Mouse (Mus musculus) midbrain, embryonic 16.5 days (tissue): ENCODE data around the gene Atox1. TPM values are rescaled to one million over a fixed set of nuclear protein-coding genes. Genes with fewer than 3 reads are reported as not detected.

ENCODE experiments used
- ATAC-seq: fragments of 200-750 bp; cut with Nextera tagmentation; 2 replicates; pipeline ENCODE4 v1.8.0; 2017; ENCODE audit warnings: moderate TSS enrichment
- H3K27ac ChIP-seq: fragments of 300-500 bp; sonication (generic); 2 replicates; pipeline ENCODE4 v1.5.1; 2014; ENCODE audit warnings: mild to moderate bottlenecking, low read length, mixed read lengths
- H3K27me3 ChIP-seq: fragments of 300-500 bp; sonication (generic); 2 replicates; pipeline ENCODE4 v1.6.1; 2014; ENCODE audit warnings: low read depth, low read length, mixed read lengths; ENCODE audit not compliant: control insufficient read depth, insufficient read depth
- H3K36me3 ChIP-seq: fragments of 300-500 bp; sonication (generic); 2 replicates; pipeline ENCODE4 v1.6.1; 2014; ENCODE audit warnings: mild to moderate bottlenecking, low read length, moderate library complexity, mixed read lengths; ENCODE audit not compliant: control insufficient read depth, insufficient read depth
- H3K4me1 ChIP-seq: fragments of 300-500 bp; sonication (generic); 2 replicates; pipeline ENCODE4 v1.6.1; 2014; ENCODE audit warnings: mild to moderate bottlenecking, low read length, mixed read lengths; ENCODE audit not compliant: control insufficient read depth, insufficient read depth
- H3K4me2 ChIP-seq: fragments of 300-500 bp; sonication (generic); 2 replicates; pipeline ENCODE4 v1.6.1; 2014; ENCODE audit warnings: mild to moderate bottlenecking, low read length, mixed read lengths
- H3K4me3 ChIP-seq: fragments of 300-500 bp; sonication (generic); 2 replicates; pipeline ENCODE4 v1.5.1; 2014; ENCODE audit warnings: low read depth, mild to moderate bottlenecking, low read length, moderate library complexity, mixed read lengths
- H3K9ac ChIP-seq: fragments of 300-500 bp; sonication (generic); 2 replicates; pipeline ENCODE4 v1.6.1; 2014; ENCODE audit warnings: low read depth, low read length, mixed read lengths
- H3K9me3 ChIP-seq: fragments of 300-500 bp; sonication (generic); replicated peaks from 2 replicates; pipeline ENCODE4 v1.6.1; 2014; ENCODE audit warnings: mild to moderate bottlenecking, low read length, mixed read lengths; ENCODE audit not compliant: control insufficient read depth, poor library complexity, severe bottlenecking
- WGBS: fragments of 180-500 bp; shearing (Covaris S2); extraction: QIAGEN DNeasy Blood & Tissue Kit; methylation state at CpG from one replicate; pipeline ENCODE4 v1.1.7; 2014; 5-methylcytosine and 5-hydroxymethylcytosine counted together
- polyA plus RNA-seq: library from polyadenylated mRNA; unstranded; fragments of >200 nt; fragmentation: Nextera tagmentation; extraction: Ambion mirVana; gene quantifications from 2 replicates; pipeline ENCODE4 v1.2.1, GENCODE M21; 2015

The Atox1 gene
- polyA plus RNA-seq, 1 experiment from 2014 or later: 215 TPM

DNA sequence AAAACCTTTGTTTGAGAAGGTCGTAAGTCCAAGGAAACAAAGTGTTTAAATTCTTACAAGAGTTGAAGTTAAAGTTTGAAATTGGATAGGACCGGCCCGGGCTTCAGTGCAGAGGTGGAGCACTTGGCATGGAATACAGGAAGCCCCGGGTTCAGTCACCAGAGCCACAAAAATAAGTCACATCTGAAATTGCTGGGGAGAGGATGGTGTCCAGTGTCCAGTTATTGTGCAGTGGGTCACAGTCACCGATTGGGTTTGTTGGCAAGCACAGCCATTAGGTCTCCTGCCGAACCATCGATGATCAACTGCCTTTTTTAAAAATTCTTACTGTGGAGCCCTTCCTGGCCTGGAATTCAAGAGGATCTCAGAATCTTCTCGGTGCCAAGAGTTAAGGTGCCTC, 9.7 kb upstream of the Atox1 start:
- no peak overlapping the region for H3K9ac ChIP-seq
- whole genome bisulfite sequencing: 71% methylated on average over 8 of the region's 8 CpGs
- no peaks in the 10 kb centered on the region for H3K36me3 ChIP-seq
- H3K9me3 ChIP-seq: no peaks in the 10 kb centered on the region
- no peaks in the 10 kb centered on the region for H3K27me3 ChIP-seq
- peak overlapping the region; percentile 80 for H3K4me3 ChIP-seq
- H3K27ac ChIP-seq: no peak overlapping the region
- H3K4me1 ChIP-seq: peaks cover 24% of the 10 kb centered on the region
- ATAC-seq: no peak
- H3K4me2 ChIP-seq: peak overlapping the region; percentile 86

DNA sequence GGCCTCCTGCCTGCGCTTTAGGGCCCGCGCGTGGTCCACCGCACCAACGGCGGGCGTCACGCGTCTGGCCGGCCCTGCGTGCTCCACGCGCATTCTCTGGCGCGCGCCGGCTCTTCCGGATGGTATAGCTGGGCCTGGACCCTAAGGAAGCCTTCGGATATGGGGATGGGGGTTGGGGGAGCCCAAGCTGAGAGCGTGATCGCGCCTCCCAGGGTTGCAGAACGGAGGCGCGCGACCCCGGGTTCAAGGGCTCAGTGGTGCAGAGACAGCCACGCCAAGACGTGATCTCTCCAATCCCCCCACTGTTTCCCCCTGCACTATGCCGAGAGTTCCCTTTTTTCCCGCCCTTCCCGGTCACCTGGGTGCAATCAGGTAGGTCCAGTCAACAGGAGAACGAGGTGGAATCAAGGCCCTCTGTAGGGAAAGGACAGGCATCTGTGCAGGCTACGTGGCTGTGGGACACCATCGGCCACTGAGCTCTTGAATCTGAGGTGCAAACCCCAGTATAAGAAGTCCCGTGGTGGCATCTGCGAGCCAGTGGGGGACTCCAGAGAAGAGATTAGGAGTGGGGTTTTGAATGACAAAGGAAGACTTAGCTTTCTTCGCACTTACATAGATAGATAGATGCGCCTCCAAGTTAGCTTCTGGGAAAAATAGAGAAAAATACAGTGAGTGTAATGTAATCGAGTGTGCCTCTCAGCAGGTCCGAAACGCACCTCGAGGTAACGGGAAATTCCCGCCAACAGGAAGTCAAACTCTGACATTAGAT, 9.1 kb upstream of the Atox1 start:
- no peaks in the 10 kb centered on the region for H3K9me3 ChIP-seq
- H3K4me1 ChIP-seq: peaks cover 22% of the 10 kb centered on the region
- ATAC-seq: peak; percentile 41
- peak overlapping the region; percentile 86 for H3K4me2 ChIP-seq
- H3K36me3 ChIP-seq: no peaks in the 10 kb centered on the region
- no peaks in the 10 kb centered on the region for H3K27me3 ChIP-seq
- H3K9ac ChIP-seq: peak overlapping the region; percentile 77
- H3K27ac ChIP-seq: peak overlapping the region; percentile 89
- WGBS: under 1% methylated on average over 46 of the region's 46 CpGs
- peak overlapping the region; percentile 80 for H3K4me3 ChIP-seq

DNA sequence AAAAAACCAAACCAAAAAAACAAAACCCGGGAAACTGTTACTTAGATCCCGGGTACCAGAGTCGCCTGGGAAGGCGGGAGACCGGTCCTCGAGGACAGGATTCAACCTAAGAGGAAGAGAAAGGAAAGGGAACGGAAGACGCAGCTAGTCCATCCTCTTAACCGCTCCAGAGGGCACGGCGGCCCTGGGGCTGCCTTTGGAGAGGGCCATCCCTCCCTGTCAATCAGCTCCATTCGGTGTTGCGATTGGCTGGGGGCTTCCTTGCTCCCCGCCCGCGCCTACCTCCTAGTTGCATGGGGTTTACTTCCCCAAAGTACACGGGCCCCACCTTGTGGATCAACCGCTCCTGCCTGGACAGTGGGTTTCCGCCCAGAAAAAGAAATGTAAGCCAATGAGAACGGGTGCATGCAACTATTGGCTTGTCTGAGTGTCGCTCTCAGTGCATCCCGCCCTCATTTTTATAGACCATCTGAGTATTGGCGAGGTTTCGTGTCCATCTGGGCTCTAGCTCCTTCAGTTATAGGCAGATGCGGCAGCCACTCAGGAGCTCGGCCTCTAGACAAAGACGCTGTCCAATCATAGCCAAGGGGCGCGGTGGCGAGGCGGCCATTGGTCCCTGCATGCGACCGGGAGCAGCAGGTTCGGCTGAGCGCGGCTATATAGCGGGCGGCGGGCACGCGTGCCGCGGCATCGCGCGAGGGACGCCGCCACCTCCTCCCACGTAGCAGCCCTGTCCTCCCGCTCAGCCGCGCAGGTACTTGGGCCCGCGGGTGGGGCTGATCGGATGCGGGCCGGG, 8.2 kb upstream of the Atox1 start, which contains the start of gene G3bp1:
TSS of gene G3bp1 (plus strand) at position 638 of the 796 bp plus-strand sequence.
- Histone ChIP-seq H3K27me3 (no peaks in the 10 kb centered on the region), H3K4me1 (peaks cover 22% of the 10 kb centered on the region), H3K4me2 (peak within 1 kb of the TSS; percentile 90), H3K27ac (peak within 1 kb of the TSS; percentile 92), H3K9me3 (no peaks in the 10 kb centered on the region), H3K36me3 (no peaks in the 10 kb centered on the region), H3K9ac (peak within 1 kb of the TSS; percentile 77), H3K4me3 (peak within 1 kb of the TSS; percentile 80)
- under 1% methylated on average over 51 of the region's 57 CpGs for WGBS
- peak; percentile 98 for ATAC-seq

DNA sequence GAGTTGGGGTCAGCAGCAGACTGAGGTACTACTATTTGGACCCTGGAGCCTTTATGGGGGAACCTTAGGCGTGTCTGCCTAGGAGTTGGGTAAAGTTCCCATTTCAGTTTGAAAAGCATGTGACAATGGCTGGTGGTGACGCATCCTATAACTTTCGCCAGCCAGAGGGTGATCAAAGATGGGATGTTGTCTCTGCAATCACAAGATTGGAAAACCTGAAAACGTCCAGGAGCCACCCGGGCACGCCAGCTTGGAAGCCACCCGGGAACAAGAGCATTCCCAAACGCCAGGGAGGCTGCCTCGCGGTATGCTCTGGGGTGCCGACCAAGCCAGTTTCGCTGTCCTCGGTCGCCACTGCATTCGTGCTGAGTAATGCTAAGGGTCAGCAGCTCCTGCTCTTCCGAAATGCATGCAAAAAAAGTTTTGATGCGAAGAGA, 7.6 kb upstream of the Atox1 start:
- Histone ChIP-seq H3K9me3 (no peaks in the 10 kb centered on the region), H3K4me2 (peak overlapping the region; percentile 90), H3K9ac (peak overlapping the region; percentile 75), H3K27me3 (no peaks in the 10 kb centered on the region), H3K36me3 (no peaks in the 10 kb centered on the region), H3K27ac (peak overlapping the region; percentile 92), H3K4me1 (peaks cover 22% of the 10 kb centered on the region), H3K4me3 (peak overlapping the region; percentile 48)
- ATAC-seq: 0 out of 2 replicates have a peak, but pooled peaks have one; percentile 9
- WGBS: 1% methylated on average over 17 of the region's 17 CpGs

DNA sequence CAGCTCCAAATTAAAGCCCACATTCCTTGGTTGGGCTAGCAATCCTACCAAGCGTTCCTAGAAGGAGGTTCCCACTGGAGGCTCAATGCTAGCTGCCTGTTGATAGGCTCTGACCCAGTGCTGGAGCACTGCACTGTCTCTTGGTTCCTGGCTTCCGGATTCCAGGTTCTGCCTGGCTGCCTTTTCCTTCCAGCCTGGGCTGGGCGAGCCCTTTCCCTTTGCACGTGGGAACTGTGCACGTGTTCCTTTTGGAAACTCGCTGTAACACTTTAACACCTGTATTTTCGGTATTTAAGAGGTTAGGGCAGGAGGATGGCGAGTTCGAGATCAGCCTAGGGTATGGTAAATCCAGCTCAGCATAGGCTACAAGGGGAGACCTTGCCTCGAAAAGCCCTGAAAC, 7.0 kb upstream of the Atox1 start:
- H3K4me3 ChIP-seq: peak overlapping the region; percentile 48; the same call in 1 of the 2 replicates
- H3K9ac ChIP-seq: no peak overlapping the region
- peak overlapping the region; percentile 92 for H3K27ac ChIP-seq
- 70% methylated on average over 10 of the region's 10 CpGs for WGBS
- H3K4me2 ChIP-seq: peak overlapping the region; percentile 90
- ATAC-seq: no peak
- H3K4me1 ChIP-seq: peaks cover 22% of the 10 kb centered on the region
- H3K36me3 ChIP-seq: no peaks in the 10 kb centered on the region
- H3K9me3 ChIP-seq: no peaks in the 10 kb centered on the region
- no peaks in the 10 kb centered on the region for H3K27me3 ChIP-seq

DNA sequence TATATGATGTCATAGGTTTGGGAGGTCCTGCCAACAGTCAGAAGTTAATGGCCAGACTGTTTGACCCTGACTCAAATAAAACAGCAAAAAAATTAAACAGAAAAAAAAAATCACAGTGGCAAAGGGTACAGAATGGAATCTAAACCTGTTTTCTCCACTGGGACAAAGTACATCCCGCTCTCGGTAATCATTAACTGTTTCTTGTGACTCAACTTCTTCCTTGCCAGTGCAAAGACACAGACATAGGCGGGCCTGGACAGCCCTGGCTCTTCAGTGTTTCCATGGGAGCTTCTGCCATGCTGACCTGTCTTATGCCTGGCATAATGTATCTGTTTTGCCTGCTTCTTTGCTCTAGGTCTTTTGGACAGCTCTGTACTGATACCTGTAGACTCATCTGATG, 4.1 kb upstream of the Atox1 start:
- H3K9ac ChIP-seq: no peak overlapping the region
- H3K36me3 ChIP-seq: no peaks in the 10 kb centered on the region
- peaks cover 12% of the 10 kb centered on the region for H3K4me1 ChIP-seq
- no peak overlapping the region for H3K4me3 ChIP-seq
- H3K27me3 ChIP-seq: no peaks in the 10 kb centered on the region
- 94% methylated on average over 3 of the region's 3 CpGs for WGBS
- no peaks in the 10 kb centered on the region for H3K9me3 ChIP-seq
- no peak overlapping the region for H3K4me2 ChIP-seq
- no peak for ATAC-seq
- no peak overlapping the region for H3K27ac ChIP-seq

DNA sequence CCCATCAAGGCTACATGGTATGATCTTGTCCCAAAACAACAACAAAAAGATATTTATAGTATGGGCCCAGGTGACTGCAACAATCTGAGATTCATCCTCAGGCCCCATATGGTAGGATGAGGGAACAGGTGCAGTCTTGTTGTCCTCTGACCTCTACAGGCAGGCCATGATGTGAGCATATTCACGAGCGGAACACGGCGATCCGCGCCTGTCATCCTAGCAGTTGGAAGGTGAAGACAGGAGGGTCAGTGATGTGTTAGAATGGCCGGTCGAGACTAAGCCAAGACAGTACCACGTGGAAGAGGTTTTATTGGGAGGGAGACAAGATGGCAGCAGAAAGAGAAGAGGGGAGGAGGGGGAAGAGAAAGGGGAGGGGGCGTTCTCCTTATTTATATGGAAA, 3.7 kb upstream of the Atox1 start:
- Histone ChIP-seq H3K9me3 (no peaks in the 10 kb centered on the region), H3K36me3 (no peaks in the 10 kb centered on the region), H3K27me3 (no peaks in the 10 kb centered on the region), H3K4me1 (peaks cover 17% of the 10 kb centered on the region), H3K4me3 (no peak overlapping the region), H3K9ac (no peak overlapping the region), H3K4me2 (no peak overlapping the region), H3K27ac (no peak overlapping the region)
- no peak for ATAC-seq
- WGBS: 89% methylated on average over 10 of the region's 10 CpGs

DNA sequence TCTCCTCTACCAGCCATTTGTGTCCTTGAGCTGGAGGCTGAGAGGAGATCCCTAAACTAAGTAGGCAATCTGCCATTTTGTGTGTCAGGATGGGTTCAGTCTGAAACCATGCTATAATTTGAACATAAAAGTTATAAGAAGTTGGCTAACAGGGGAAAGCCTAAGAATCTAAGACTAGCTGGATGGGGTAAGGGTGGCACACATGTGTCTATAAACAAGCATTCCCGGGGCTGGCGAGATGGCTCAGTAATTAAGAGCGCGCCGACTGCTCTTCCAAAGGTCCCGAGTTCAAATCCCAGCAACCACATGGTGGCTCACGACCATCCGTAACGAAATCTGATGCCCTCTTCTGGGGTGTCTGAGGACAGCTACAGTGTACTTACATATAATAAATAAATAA, 1.1 kb upstream of the Atox1 start:
- Histone ChIP-seq H3K27me3 (no peaks in the 10 kb centered on the region), H3K36me3 (no peaks in the 10 kb centered on the region), H3K27ac (no peak overlapping the region), H3K9me3 (no peaks in the 10 kb centered on the region), H3K4me3 (no peak overlapping the region), H3K9ac (no peak overlapping the region), H3K4me2 (no peak overlapping the region), H3K4me1 (peaks cover 15% of the 10 kb centered on the region)
- WGBS: 97% methylated on average over 9 of the region's 9 CpGs
- ATAC-seq: no peak

DNA sequence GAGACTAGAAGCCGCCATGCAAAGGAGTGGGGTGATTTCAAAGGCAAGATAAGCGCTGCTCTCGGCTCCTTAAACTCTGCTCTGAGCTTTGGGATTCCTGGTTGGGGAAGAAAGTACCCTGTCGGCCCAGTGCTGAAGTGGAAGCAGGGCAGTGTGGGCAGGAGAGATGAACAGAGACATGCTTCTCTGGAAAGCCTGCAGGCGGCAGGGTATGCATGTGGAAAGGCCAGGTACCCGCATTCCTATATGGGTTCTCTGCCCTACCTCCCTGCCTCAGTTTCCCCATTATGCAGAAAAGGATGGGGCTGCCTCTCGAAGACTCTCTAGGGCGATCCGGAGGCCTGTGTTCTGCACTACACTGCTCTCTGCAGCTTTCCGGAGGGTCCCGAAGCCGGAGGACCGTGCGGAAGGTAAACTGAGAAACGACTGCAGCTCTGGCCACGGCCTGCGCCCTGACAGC, 450 bp downstream of the Atox1 start:
- Histone ChIP-seq H3K4me2 (peak overlapping the region; percentile 66), H3K9me3 (no peaks in the 10 kb centered on the region), H3K27ac (peak overlapping the region; percentile 79; the same call in 1 of the 2 replicates), H3K36me3 (no peaks in the 10 kb centered on the region), H3K4me3 (peak overlapping the region; percentile 79), H3K27me3 (no peaks in the 10 kb centered on the region), H3K4me1 (peaks cover 15% of the 10 kb centered on the region), H3K9ac (peak overlapping the region; percentile 71)
- ATAC-seq: peak; percentile 78
- under 1% methylated on average over 17 of the region's 17 CpGs for WGBS
